Mouse (Mus musculus) stomach, postnatal 0 days (tissue): Measurements from ENCODE around the gene Ncapd3. TPM values are rescaled to one million over a fixed set of nuclear protein-coding genes. Genes with fewer than 3 reads are reported as not detected.
A peak's percentile ranks its signal among the peaks of the same experiment; 100 is the strongest.

Experiments used
- ATAC-seq: fragments of 200-750 bp; cut with Nextera tagmentation; 2 replicates; pipeline ENCODE4 v1.8.0; 2017; ENCODE audit not compliant: low FRiP score, low TSS enrichment
- DNase-seq: peaks from one replicate; pipeline ENCODE4 v3.0.0-alpha.2; 2016; ENCODE audit warnings: low spot score
- H3K27ac ChIP-seq: fragments of 300-500 bp; sonication (generic); replicated peaks from 2 replicates; pipeline ENCODE4 v1.5.1; 2014; ENCODE audit warnings: mild to moderate bottlenecking, control low read depth
- H3K27me3 ChIP-seq: fragments of 300-500 bp; sonication (generic); 2 replicates; pipeline ENCODE4 v1.6.1; 2014; ENCODE audit warnings: low read length; ENCODE audit not compliant: control insufficient read depth, insufficient read depth
- H3K36me3 ChIP-seq: fragments of 300-500 bp; sonication (generic); 2 replicates; pipeline ENCODE4 v1.6.1; 2014; ENCODE audit warnings: low read length, mixed read lengths; ENCODE audit not compliant: control insufficient read depth, insufficient read depth
- H3K4me1 ChIP-seq: fragments of 300-500 bp; sonication (generic); replicated peaks from 2 replicates; pipeline ENCODE4 v1.6.1; 2014; ENCODE audit warnings: antibody characterized with exemption; ENCODE audit not compliant: control insufficient read depth, insufficient read depth
- H3K4me2 ChIP-seq: fragments of 300-500 bp; sonication (generic); replicated peaks from 2 replicates; pipeline ENCODE4 v1.6.1; 2014; ENCODE audit warnings: low read depth, mild to moderate bottlenecking, control low read depth, moderate library complexity
- H3K4me3 ChIP-seq: fragments of 300-500 bp; sonication (generic); 2 replicates; pipeline ENCODE4 v1.5.1; 2014; ENCODE audit warnings: low read depth, low read length, control low read depth
- H3K9ac ChIP-seq: fragments of 300-500 bp; sonication (generic); 2 replicates; pipeline ENCODE4 v1.6.1; 2014; ENCODE audit warnings: mild to moderate bottlenecking, low read length, control low read depth, mixed read lengths
- H3K9me3 ChIP-seq: fragments of 300-500 bp; sonication (generic); 2 replicates; pipeline ENCODE4 v1.6.1; 2016; ENCODE audit warnings: low read length; ENCODE audit not compliant: control insufficient read depth
- CTCF ChIP-seq: IDR thresholded peaks from 2 replicates; pipeline ENCODE4 v1.5.1; 2016; ENCODE audit warnings: antibody characterized with exemption, low read depth, mild to moderate bottlenecking, moderate library complexity
- EP300 ChIP-seq: optimal IDR thresholded peaks from 2 replicates; pipeline ENCODE3; 2016; ENCODE audit warnings: antibody characterized with exemption
- WGBS: fragments of 180-500 bp; shearing (Covaris S2); extraction: QIAGEN DNeasy Blood & Tissue Kit; methylation state at CpG from one replicate; pipeline ENCODE4 v1.1.7; 2014; 5-methylcytosine and 5-hydroxymethylcytosine counted together
- polyA plus RNA-seq: library from polyadenylated mRNA; unstranded; fragments of >200 nt; fragmentation: Nextera tagmentation; extraction: Ambion mirVana; gene quantifications from 2 replicates; pipeline ENCODE4 v1.2.1, GENCODE M21; 2015

Gene Ncapd3
- polyA plus RNA-seq, 1 experiment from 2014 or later, result 6.8 TPM

DNA sequence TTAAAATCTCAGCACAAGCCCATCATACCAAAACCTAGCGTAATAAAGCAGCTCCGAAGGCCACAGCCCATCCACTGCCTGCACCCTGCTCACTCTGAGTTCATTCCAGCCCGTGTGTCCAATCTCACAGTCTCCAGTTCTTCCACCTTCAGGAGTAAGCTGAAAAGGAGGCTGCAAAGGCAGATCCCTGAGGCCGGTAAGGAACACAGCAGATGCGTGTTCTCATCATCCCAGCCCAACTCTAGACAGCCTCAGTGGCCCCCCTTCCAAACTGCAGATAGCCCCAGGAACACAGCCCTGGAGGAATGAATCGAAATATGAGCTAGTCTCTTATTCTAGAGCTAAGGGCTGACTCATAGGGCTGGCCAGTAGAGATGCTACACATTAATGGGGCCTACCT, 71.5 kb downstream of the Ncapd3 start:
- H3K27me3 ChIP-seq, result no peaks in the 10 kb centered on the region
- peaks cover 22% of the 10 kb centered on the region for H3K36me3 ChIP-seq
- TF ChIP-seq CTCF (no peak), EP300 (no peak)
- ATAC-seq, result 0 out of 2 replicates have a peak, but pooled peaks have one; percentile 24
- no peaks in the 10 kb centered on the region for H3K4me1 ChIP-seq
- WGBS, result 87% methylated on average over 6 of the region's 6 CpGs
- H3K9me3 ChIP-seq, result no peaks in the 10 kb centered on the region
- no peak overlapping the region for H3K4me2 ChIP-seq
- no peak overlapping the region for H3K27ac ChIP-seq
- H3K4me3 ChIP-seq, result no peak overlapping the region
- H3K9ac ChIP-seq, result no peak overlapping the region
- DNase-seq, result no peak

DNA sequence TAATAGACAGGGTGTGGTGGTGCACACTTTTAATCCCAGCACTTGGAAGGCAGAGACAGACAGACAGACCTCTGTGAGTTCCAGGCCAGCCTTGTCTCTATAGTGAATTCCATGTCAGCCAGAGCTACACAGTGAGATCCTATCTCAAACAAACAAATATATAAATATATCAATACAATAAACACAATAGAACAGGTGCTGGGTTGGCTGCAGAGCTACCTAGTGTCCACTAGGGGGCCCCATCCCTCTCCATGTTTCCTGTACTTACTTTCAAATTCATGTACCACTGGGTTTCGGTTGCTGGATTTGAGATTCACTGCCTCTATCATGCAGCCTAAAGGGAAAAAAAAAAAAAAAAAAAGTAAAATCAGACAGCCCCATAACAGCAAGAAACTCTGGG, 76.1 kb downstream of the Ncapd3 start:
- WGBS, result 36% methylated on average over 1 of the region's 1 CpGs
- H3K4me3 ChIP-seq, result no peak overlapping the region

DNA sequence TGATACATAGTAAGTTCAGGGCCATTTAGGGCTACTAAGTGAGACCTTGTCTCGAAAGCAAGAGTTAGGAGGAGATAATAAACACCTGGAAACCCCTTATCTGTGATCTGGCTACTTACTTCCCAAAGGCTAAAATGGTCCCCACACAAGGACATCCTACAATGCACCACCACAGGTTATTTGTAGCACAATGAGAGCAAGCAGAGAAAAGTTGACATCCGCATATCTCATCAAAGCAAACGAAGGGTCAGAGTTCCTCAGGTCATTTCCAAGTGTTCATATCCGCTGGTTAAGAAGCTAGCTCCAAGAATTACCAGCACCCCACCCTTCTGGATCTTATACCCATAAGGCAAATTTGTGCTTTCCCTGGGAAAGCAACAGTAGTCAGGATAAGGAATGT, 78.5 kb downstream of the Ncapd3 start:
- no peaks in the 10 kb centered on the region for H3K9me3 ChIP-seq
- H3K27me3 ChIP-seq, result no peaks in the 10 kb centered on the region
- ATAC-seq (no peak), DNase-seq (no peak)
- TF ChIP-seq CTCF (no peak), EP300 (no peak)
- no peak overlapping the region for H3K4me3 ChIP-seq
- no peaks in the 10 kb centered on the region for H3K4me1 ChIP-seq
- H3K4me2 ChIP-seq, result no peak overlapping the region
- H3K27ac ChIP-seq, result no peak overlapping the region
- WGBS, result 75% methylated on average over 4 of the region's 4 CpGs
- no peak overlapping the region for H3K9ac ChIP-seq
- no peaks in the 10 kb centered on the region; the same call in 1 of the 2 replicates for H3K36me3 ChIP-seq

More for the DNA sequence above, 76.1 kb downstream of the Ncapd3 start:
- no peaks in the 10 kb centered on the region for H3K9me3 ChIP-seq
- H3K9ac ChIP-seq, result no peak overlapping the region
- H3K4me1 ChIP-seq, result no peaks in the 10 kb centered on the region
- no peak for ATAC-seq
- H3K4me2 ChIP-seq, result no peak overlapping the region
- H3K27ac ChIP-seq, result no peak overlapping the region
- DNase-seq, result no peak
- peaks cover 2% of the 10 kb centered on the region for H3K36me3 ChIP-seq
- TF ChIP-seq CTCF (peak; percentile 83), EP300 (no peak)
- no peaks in the 10 kb centered on the region for H3K27me3 ChIP-seq

DNA sequence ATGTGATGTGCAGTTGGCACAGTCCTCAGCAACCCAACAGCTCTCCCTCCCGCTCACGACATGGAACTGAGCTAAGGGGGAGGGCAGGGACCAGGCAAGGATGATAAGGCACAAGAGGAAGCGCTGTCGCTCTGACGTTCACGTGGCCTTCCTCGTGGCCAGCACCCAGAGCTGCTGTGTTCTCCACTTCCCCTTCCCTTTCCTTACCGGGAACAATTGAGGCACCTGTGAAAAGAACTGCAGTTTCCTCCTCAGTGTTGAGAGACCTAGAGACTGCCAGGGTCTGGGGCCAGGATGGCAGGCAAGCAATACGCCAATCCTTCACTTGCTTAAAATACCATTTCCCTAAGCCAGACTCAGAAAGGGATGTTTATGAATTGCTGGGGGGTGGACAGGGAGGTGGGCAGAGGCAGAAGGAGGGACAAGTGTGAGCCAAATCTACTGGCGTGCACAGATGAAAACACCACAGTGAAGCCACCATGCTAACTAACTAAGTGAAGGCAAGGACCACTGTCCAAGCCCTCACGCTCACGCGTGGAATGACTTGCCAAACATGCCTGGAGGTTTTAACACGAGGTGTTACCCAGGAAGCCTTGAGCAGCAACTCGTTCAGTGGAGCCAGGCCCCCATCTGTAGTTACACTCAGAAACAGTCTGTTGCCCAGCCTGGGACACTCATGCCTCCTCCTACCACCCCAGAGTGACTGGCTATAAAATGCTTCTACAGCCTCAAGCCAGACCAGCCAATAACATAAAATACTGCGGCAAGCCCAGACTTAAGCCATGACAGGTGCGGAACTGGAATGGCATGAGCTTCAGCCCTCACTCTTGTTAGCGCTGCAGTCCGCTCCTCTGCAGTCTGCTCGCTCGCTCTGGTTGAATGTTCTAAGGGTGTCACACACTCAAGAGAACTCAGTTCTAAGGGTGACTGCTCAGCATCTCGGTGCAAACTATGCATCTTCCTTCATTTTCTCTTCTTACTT, 79.8 kb downstream of the Ncapd3 start:
- no peaks in the 10 kb centered on the region for H3K27me3 ChIP-seq
- H3K9me3 ChIP-seq, result no peaks in the 10 kb centered on the region
- H3K4me2 ChIP-seq, result no peak overlapping the region
- H3K27ac ChIP-seq, result peak overlapping the region; percentile 65
- ATAC-seq (no peak), DNase-seq (no peak)
- TF ChIP-seq CTCF, result no peak
- TF ChIP-seq EP300, result no peak
- H3K4me3 ChIP-seq, result no peak overlapping the region
- H3K9ac ChIP-seq, result no peak overlapping the region
- H3K4me1 ChIP-seq, result no peaks in the 10 kb centered on the region
- H3K36me3 ChIP-seq, result no peaks in the 10 kb centered on the region; the same call in 1 of the 2 replicates
- 61% methylated on average over 22 of the region's 22 CpGs for WGBS

DNA sequence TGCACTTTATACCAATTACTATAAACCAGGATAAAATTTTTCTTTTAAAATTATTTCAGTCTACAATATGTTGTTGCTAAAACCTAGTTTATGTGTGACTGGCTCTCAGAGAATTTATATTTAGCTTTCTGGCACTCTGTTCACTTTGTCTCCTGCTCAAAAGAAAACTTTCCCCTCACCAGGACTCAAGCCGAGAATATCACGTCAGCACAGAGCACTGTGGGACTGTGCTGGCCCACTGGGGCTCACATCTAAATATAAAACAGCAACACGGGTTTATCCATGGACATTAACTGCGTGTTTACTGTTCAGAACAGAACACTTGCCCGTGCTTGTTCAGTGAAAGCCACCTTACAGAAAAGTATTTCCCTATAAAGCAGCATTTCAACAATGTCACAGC, 80.7 kb downstream of the Ncapd3 start:
- peak overlapping the region; percentile 36; the same call in 1 of the 2 replicates for H3K27ac ChIP-seq
- ATAC-seq, result peak; percentile 21; the same call in 1 of the 2 replicates
- no peaks in the 10 kb centered on the region for H3K4me1 ChIP-seq
- H3K36me3 ChIP-seq, result no peaks in the 10 kb centered on the region
- H3K27me3 ChIP-seq, result no peaks in the 10 kb centered on the region
- DNase-seq, result no peak
- H3K4me3 ChIP-seq, result no peak overlapping the region
- H3K9ac ChIP-seq, result no peak overlapping the region
- 24% methylated on average over 5 of the region's 5 CpGs for WGBS
- no peak overlapping the region for H3K4me2 ChIP-seq
- no peaks in the 10 kb centered on the region for H3K9me3 ChIP-seq
- TF ChIP-seq CTCF, result no peak
- no peak for TF ChIP-seq EP300

DNA sequence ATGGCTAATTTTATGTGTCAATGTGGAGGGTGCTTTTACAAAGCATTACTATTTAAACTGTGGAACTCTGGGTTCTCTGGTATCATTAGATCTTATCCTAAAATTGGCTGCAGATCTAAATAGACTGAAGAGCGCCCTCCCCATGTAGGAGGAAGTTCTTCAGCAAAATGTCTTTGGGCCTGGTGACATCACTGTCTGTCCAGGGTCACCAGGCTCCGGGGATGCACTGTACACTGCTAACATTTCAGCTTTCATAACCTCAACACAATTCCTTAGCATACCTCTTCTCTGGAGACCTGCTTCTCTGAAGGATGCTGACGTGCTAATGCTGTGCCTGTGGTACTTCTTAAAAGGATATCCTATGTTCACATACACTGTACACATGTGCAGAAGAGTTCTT, 81.8 kb downstream of the Ncapd3 start:
- Histone ChIP-seq H3K27ac (no peak overlapping the region), H3K27me3 (no peaks in the 10 kb centered on the region), H3K36me3 (no peaks in the 10 kb centered on the region), H3K9ac (no peak overlapping the region), H3K4me3 (no peak overlapping the region), H3K4me2 (no peak overlapping the region), H3K4me1 (no peaks in the 10 kb centered on the region), H3K9me3 (no peaks in the 10 kb centered on the region)
- TF ChIP-seq CTCF, result no peak
- TF ChIP-seq EP300, result no peak
- no peak for ATAC-seq
- DNase-seq, result no peak
- WGBS, result 87% methylated on average over 3 of the region's 3 CpGs
